Mouse (Mus musculus): ENCODE data around the gene 2210016F16Rik. TPM values are rescaled to one million over a fixed set of nuclear protein-coding genes. Genes with fewer than 3 reads are reported as not detected.
"Not testable (repeated sequence)": the region's sequence is repeated elsewhere in the genome, so short reads cannot be mapped to it uniquely, and the experiment has no call there.

Gene 2210016F16Rik
- 8.2 and 8.5 TPM in 2 replicates for polyA plus RNA-seq (2012; rRNA removed)

GRCm38 (mm10) chr13:58384779-58385546 lies at the start of gene 2210016F16Rik:
2210016F16Rik (minus strand) TSS chr13:58385225.
- peak; percentile 7 to 36 for DNase-seq (ENCODE audit: extremely low spot score in 1 of 2, low spot score in 1 of 2)

GRCm38 (mm10) chr13:58423061-58423660 lies 38.1 kb upstream of the 2210016F16Rik start:
- no peak for DNase-seq (ENCODE audit: extremely low spot score in 1 of 2, low spot score in 1 of 2)

GRCm38 (mm10) chr13:58422242-58422641 lies 37.2 kb upstream of the 2210016F16Rik start:
- DNase-seq (ENCODE audit: extremely low spot score in 1 of 2, low spot score in 1 of 2): no peak

DNA sequence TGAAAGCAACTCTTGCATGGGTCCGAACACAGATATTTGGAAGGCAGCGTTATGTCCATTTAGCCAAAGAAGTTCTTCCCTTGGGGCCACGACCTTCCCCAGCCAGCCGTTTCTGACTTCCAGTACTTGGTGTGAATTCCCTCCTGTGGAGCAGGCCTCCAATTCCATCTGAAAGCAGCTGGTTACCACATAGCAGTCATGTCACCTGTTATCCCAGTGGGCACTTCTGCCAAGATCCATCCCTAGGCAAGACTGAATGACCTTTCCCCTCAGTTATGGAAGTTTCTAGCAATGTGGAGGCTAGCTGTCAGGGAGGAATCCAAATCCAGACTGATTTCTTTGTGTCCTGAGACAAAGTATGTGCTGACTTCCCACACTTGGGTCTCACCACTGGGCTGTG lies 36.0 kb upstream of the 2210016F16Rik start:
- no peak for DNase-seq (ENCODE audit: extremely low spot score in 1 of 2, low spot score in 1 of 2)

DNA sequence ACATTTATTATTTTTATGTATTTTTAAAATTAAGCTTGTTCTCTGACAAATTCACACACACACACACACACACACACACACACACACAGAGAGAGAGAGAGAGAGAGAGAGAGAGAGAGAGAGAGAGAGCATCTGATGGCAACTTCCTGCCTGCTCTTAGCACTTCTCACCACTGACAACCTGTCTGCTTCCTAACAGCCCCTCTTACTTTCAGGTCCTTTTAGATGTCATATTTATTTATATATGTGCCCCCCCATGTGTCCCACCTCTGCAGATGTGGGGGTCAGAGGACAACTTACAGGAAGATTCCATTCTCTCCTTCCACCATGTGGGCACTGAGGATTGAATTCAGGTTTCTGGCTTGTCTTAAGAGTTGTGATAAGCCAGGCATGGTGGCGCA lies 34.2 kb upstream of the 2210016F16Rik start:
- DNase-seq (ENCODE audit: extremely low spot score in 1 of 2, low spot score in 1 of 2): no peak

DNA sequence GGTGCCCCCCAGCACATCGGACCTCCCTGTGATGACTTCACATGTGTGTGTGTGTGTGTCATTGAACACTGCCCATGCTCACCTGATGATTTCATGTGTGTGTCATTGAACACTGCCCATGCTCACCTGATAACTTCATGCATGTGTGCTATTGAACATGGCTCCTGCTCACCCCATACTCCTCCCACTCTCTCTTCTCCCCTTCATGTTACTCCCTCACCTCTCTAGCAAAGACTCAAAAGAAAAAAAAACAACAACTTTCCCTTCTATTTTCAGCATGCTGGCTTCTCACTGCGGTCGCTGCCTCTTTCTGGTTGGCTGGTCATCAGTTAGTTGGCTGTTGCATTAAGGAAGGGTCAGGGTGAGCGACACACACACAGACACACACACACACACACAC lies 33.6 kb upstream of the 2210016F16Rik start:
- no peak for DNase-seq (ENCODE audit: extremely low spot score in 1 of 2, low spot score in 1 of 2)

DNA sequence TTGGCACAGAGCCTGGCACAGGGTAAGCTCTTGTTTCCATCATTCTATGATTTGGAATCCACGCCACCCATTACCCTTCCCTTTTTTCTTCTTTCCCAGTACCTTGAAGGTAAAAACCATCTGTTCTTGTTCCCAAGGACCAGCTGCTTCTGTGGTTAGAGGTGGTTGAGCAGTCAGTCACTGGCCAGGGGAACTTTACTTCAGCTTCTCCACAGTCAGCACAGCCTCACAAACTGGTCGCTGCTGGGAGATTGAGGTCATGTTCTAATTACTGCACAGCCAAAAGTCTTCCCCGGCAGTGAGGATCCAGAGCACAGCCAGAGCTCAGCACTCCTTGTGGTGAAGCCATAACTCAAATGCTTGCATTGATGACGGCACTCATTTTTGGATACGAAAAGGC lies 30.8 kb upstream of the 2210016F16Rik start:
- no peak for DNase-seq (ENCODE audit: extremely low spot score in 1 of 2, low spot score in 1 of 2)

GRCm38 (mm10) chr13:58415374-58415773 lies 30.3 kb upstream of the 2210016F16Rik start:
- no peak for DNase-seq (ENCODE audit: extremely low spot score in 1 of 2, low spot score in 1 of 2)

- DNase-seq (ENCODE audit: extremely low spot score in 1 of 2, low spot score in 1 of 2): no peak
Observed at GRCm38 (mm10) chr13:58411073-58411472, 26.0 kb upstream of the 2210016F16Rik start.

- DNase-seq (ENCODE audit: extremely low spot score in 1 of 2, low spot score in 1 of 2): not testable (repeated sequence)
Observed at GRCm38 (mm10) chr13:58403243-58403642, 18.2 kb upstream of the 2210016F16Rik start, which contains the start of gene Hnrnpk. Hnrnpk (minus strand) TSS chr13:58403343.

GRCm38 (mm10) chr13:58402744-58403110 lies 17.7 kb upstream of the 2210016F16Rik start:
- no peak for DNase-seq (ENCODE audit: extremely low spot score in 1 of 2, low spot score in 1 of 2)

DNA sequence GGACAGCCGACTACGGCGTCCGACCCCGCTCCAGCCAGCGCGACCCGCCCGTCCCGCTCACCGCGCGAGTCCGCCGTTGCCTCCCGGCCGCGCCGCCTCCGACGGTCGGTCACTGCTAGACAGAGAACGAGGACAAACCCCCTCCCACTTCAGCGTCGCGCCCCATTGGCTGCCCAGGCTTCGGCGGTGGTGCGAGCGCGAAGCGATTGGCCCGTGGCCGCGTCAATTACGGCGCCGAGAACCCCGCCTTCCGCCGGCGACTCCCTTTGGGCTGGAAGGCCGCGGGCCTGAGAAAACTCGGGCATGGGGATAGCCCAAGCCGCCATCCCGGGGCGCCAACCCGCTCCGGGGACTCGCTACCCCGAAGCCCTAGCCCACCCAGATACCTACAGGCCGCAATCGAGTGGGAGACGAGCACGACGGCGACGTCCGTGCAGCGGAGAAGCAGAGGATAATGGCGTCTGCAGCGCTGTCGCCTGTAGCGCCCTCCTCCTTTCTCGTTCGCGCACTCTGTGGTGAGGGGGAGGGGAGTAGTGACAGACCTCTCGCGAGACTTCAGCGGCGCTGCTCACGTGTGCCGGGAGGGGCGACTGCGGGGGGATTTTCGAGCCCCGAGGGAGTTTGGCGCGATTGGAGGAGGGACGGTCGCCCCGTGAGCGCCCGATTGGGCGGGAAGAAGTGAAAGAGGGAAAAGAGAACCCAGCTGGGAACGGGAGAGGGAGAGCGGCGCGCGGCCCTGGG lies 17.1 kb upstream of the 2210016F16Rik start, which contains the start of gene Rmi1:
Gene Rmi1 (plus strand): TSS at position 246 of the 741 bp plus-strand sequence.
- DNase-seq (ENCODE audit: extremely low spot score in 1 of 2, low spot score in 1 of 2): peak; percentile 90 to 97

GRCm38 (mm10) chr13:58401135-58402002 lies 16.3 kb upstream of the 2210016F16Rik start:
- DNase-seq (ENCODE audit: extremely low spot score in 1 of 2, low spot score in 1 of 2): peak; percentile 23 to 73

DNA sequence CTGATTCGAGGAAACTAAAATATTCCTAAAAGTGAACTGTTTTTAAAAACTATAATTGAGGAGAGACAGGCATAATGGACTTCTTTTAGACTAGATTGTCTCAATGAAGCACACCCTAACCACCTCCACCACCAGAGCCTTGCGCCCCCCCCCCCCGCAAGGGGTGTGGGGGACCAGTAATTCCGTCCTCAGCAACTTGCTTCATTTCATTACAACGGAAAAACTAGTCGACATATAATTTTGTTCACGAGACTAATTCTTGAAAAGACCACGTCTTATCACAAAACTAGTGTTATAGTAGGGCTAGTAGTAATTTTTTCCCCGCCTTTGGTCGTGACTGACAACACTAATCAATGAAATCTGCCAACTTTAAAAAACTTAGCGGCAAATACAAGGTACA lies 15.6 kb upstream of the 2210016F16Rik start:
- no peak for DNase-seq (ENCODE audit: extremely low spot score in 1 of 2, low spot score in 1 of 2)

DNA sequence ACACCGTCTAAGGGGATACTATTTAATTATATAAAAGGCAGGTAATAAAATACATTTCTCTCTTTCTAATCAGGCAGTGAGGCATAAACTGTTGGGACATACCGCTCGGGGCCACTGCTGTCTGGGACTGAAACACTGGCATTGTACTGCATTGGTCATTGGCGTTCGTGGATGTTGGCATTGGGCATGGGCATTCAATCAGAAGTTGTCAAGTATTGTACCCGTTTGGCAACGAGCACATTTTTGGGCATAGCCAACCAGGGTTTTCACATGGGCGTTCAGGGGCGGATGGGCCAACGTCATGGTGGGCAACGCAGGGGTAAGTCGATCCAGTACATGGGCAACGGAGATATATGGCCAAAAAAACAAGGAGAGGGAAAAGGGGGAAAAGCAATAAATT lies 12.6 kb upstream of the 2210016F16Rik start:
- no peak for DNase-seq (ENCODE audit: extremely low spot score in 1 of 2, low spot score in 1 of 2)

- DNase-seq (ENCODE audit: extremely low spot score in 1 of 2, low spot score in 1 of 2): not testable (repeated sequence)
Observed at GRCm38 (mm10) chr13:58394392-58394791, 9.4 kb upstream of the 2210016F16Rik start.

GRCm38 (mm10) chr13:58389324-58389951 lies 4.4 kb upstream of the 2210016F16Rik start:
- no peak for DNase-seq (ENCODE audit: extremely low spot score in 1 of 2, low spot score in 1 of 2)

DNA sequence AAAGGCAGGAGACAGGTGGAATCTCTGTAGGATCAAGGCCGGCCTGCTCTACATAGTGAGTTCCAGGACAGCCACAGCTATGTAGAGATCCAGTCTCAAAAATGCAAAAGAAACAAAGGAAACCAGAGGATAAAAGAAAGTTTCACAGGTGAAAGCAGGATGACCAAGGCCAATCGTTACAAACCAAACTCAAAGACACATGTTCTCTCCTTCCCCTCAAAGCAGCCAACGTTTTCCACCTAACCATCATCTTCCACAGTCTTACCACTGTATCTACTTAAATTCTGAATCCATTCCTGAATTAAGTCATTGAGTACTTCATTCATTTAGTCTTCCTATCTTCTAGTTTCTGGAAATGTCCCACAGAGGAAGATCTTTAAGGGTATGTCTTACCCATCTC lies 3.4 kb upstream of the 2210016F16Rik start:
- no peak for DNase-seq (ENCODE audit: extremely low spot score in 1 of 2, low spot score in 1 of 2)

GRCm38 (mm10) chr13:58387948-58388347 lies 2.9 kb upstream of the 2210016F16Rik start:
- DNase-seq (ENCODE audit: extremely low spot score in 1 of 2, low spot score in 1 of 2): peak; percentile 26 to 83

DNA sequence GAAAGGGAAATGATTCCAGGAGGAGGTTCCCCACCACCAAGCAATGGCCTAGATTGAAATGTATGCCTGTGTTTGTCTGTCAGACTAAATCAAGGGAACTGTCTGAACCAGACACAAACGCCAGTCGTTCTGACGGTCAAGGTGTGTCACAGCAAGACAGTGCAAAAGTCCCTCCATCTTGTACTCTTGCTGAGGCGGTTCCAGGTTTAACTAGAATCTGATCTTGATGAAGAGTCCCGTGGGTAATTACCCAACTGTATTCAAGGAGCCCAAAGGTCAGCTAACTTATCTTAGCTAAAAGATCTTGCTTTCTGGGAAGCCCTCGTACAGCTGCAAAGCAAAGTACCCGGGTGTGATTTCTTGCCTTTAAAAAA lies 509 bp upstream of the 2210016F16Rik start:
- no peak for DNase-seq (ENCODE audit: extremely low spot score in 1 of 2, low spot score in 1 of 2)
